Mouse (Mus musculus) neural tube, embryonic 14.5 days (tissue): ENCODE measurements around the gene Zfp622. TPM values are rescaled to one million over a fixed set of nuclear protein-coding genes. Genes with fewer than 3 reads are reported as not detected.

ENCODE experiments used
- ATAC-seq: fragments of 200-750 bp; cut with Nextera tagmentation; 2 replicates; pipeline ENCODE4 v1.8.0; 2017; ENCODE audit warnings: low read depth, mild to moderate bottlenecking, moderate TSS enrichment, moderate library complexity
- H3K27ac ChIP-seq: fragments of 300-500 bp; sonication (generic); 2 replicates; pipeline ENCODE4 v1.5.1; 2014; ENCODE audit warnings: low read depth, mild to moderate bottlenecking, control low read depth, low read length, moderate library complexity, mixed read lengths
- H3K27me3 ChIP-seq: fragments of 300-500 bp; sonication (generic); 2 replicates; pipeline ENCODE4 v1.6.1; 2014; ENCODE audit warnings: low read length; ENCODE audit not compliant: control insufficient read depth, insufficient read depth
- H3K36me3 ChIP-seq: fragments of 300-500 bp; sonication (generic); 2 replicates; pipeline ENCODE4 v1.6.1; 2014; ENCODE audit warnings: low read length, mixed read lengths; ENCODE audit not compliant: control insufficient read depth, insufficient read depth
- H3K4me1 ChIP-seq: fragments of 300-500 bp; sonication (generic); 2 replicates; pipeline ENCODE4 v1.6.1; 2014; ENCODE audit warnings: low read length; ENCODE audit not compliant: control insufficient read depth, insufficient read depth
- H3K4me2 ChIP-seq: fragments of 300-500 bp; sonication (generic); 2 replicates; pipeline ENCODE4 v1.6.1; 2014; ENCODE audit warnings: mild to moderate bottlenecking, low read depth, low read length, control low read depth
- H3K4me3 ChIP-seq: fragments of 300-500 bp; sonication (generic); 2 replicates; pipeline ENCODE4 v1.5.1; 2014; ENCODE audit warnings: low read depth, low read length, control low read depth, mixed read lengths
- H3K9ac ChIP-seq: fragments of 300-500 bp; sonication (generic); replicated peaks from 2 replicates; pipeline ENCODE4 v1.6.1; 2014; ENCODE audit warnings: low read depth, mild to moderate bottlenecking, control low read depth, low read length, mixed read lengths
- H3K9me3 ChIP-seq: fragments of 300-500 bp; sonication (generic); 2 replicates; pipeline ENCODE4 v1.6.1; 2016; ENCODE audit warnings: low read length; ENCODE audit not compliant: control insufficient read depth
- WGBS: fragments of 180-500 bp; shearing (Covaris S2); extraction: QIAGEN DNeasy Blood & Tissue Kit; methylation state at CpG from one replicate; pipeline ENCODE4 v1.1.7; 2014; 5-methylcytosine and 5-hydroxymethylcytosine counted together
- microRNA-seq: library from miRNA; unstranded; fragments of <30 nt; microRNA quantifications from one replicate; pipeline ENCODE4, GENCODE M21; 2016
- polyA plus RNA-seq: library from polyadenylated mRNA; unstranded; fragments of >200 nt; fragmentation: Nextera tagmentation; extraction: Ambion mirVana; gene quantifications from 2 replicates; pipeline ENCODE4 v1.2.1, GENCODE M21; 2014

Gene Zfp622
- polyA plus RNA-seq, 1 experiment from 2014 or later = 41.2 TPM

GRCm38 (mm10) chr15:26040567-26040966, 56.4 kb downstream of the Zfp622 start:
- Histone ChIP-seq H3K27me3 (no peaks in the 10 kb centered on the region), H3K9me3 (no peaks in the 10 kb centered on the region), H3K4me3 (no peak overlapping the region), H3K36me3 (no peaks in the 10 kb centered on the region), H3K4me2 (no peak overlapping the region), H3K4me1 (no peaks in the 10 kb centered on the region), H3K27ac (no peak overlapping the region), H3K9ac (no peak overlapping the region)
- 10% methylated on average over 1 of the region's 1 CpGs for WGBS
- no peak for ATAC-seq

GRCm38 (mm10) chr15:26041196-26041947, 57.2 kb downstream of the Zfp622 start:
- H3K4me3 ChIP-seq = no peak overlapping the region
- no peak overlapping the region for H3K9ac ChIP-seq
- no peaks in the 10 kb centered on the region for H3K27me3 ChIP-seq
- ATAC-seq = no peak
- H3K4me2 ChIP-seq = no peak overlapping the region
- 87% methylated on average over 2 of the region's 2 CpGs for WGBS
- H3K9me3 ChIP-seq = no peaks in the 10 kb centered on the region
- H3K36me3 ChIP-seq = no peaks in the 10 kb centered on the region
- no peak overlapping the region for H3K27ac ChIP-seq
- no peaks in the 10 kb centered on the region for H3K4me1 ChIP-seq

Small RNA genes lying within 50 kb of the gene (microRNA-seq; reads per million reads assigned to microRNA genes)
- not detected for gene Mir7212

Other genes starting within 250 kb of the Zfp622 start
- 16.7 and 17.8 TPM in 2 replicates for gene Retreg1, start 141.2 kb upstream of the Zfp622 start, polyA plus RNA-seq